In the genomic region with DNA sequence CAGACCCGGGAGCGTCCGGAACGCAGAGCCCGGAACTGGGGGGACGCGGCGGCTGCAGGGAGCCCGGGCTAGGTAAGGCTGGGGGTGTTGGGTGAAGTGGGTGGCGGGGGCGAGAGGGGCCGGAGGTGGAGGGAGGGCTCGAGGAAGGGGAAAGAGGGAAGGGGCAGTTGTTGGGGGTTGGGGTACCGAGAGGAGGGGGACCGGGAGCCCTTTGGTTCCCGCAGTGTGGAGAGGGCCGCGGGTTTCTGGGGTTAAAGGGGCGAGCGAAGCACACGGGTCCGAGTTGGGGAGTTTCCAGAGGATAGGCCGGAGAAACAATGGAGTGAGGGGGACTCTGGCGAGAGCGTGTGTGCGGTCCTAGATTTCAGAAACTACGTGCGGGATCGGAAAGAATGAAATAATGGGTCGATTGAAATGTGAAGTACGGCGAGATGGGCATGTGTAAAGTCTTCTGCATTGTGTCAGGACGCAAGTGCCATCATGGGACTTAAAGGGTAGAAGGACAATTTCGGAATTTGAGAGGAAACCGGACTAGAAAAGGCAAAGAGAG, we compare ENCODE assay signal across 9 mouse cellular contexts. TPM values are rescaled to one million over a fixed set of nuclear protein-coding genes. Genes with fewer than 3 reads are reported as not detected.
DNase-seq lines count a peak whose midpoint lies in the region; ATAC-seq and TF ChIP-seq lines count a peak whose summit lies in the region.
"Had no signal": no experiment of that assay in that cellular context is flagged by ENCODE, and none has a peak within 500 bp of the region (broad histone marks: within the 10 kb centered on the region; RNA-seq: fewer than 3 reads in every experiment).

No protein-coding gene starts in this region.

- intact Hi-C loops in gastrocnemius, adult 2 months (cut with DNase I) = no loop called here
- intact Hi-C loops in gastrocnemius, postnatal 14 days (cut with DNase I; ENCODE audit: low total_unique reads) = no loop called here

- H3K9ac ChIP-seq in hindbrain, embryonic 15.5 days = peak overlapping the region; percentile 62
- peak overlapping the region; percentile 88 for H3K9ac ChIP-seq in midbrain, embryonic 16.5 days (ENCODE audit: low read depth, low read length)

- peaks cover 36% of the 10 kb centered on the region for H3K4me1 ChIP-seq in hindbrain, embryonic 15.5 days (replicated peaks)
- H3K4me1 ChIP-seq in midbrain, embryonic 16.5 days (ENCODE audit: control insufficient read depth, insufficient read depth, low read length) = peaks cover 26% of the 10 kb centered on the region

- TF ChIP-seq CTCF in gastrocnemius, adult 2 months (IDR thresholded peaks at IDR 0.05) = no peak

- ATAC-seq in hindbrain, embryonic 15.5 days (ENCODE audit: low FRiP score, low read depth) = peak; percentile 31; the same call in 1 of the 2 replicates
- peak; percentile 76 for ATAC-seq in midbrain, embryonic 16.5 days

- 0% methylated on average over 34 of the region's 35 CpGs for WGBS in hindbrain, embryonic 15.5 days
- WGBS in midbrain, embryonic 16.5 days = under 1% methylated on average over 32 of the region's 35 CpGs

- no peak for DNase-seq in gastrocnemius, adult 2 months
- DNase-seq in gastrocnemius, adult 8-10 months (ENCODE audit: low spot score in 2 of 2) = no peak
- DNase-seq in urinary bladder, adult 2 months (ENCODE audit: low spot score) = peak; percentile 24
- no peak for DNase-seq in urinary bladder, postnatal 14 days (ENCODE audit: low spot score)
- DNase-seq in gastrocnemius, postnatal 14 days = no peak
- DNase-seq in ovary, adult 18-20 months (ENCODE audit: low spot score) = no peak

- H3K4me3 ChIP-seq in gastrocnemius, adult 2 months = peak overlapping the region; percentile 78
- H3K4me3 ChIP-seq in hindbrain, embryonic 15.5 days = peak overlapping the region; percentile 85
- peak overlapping the region; percentile 62 for H3K4me3 ChIP-seq in midbrain, embryonic 16.5 days (ENCODE audit: low read depth, low read length)

- peak overlapping the region; percentile 95 for H3K27ac ChIP-seq in gastrocnemius, adult 2 months
- H3K27ac ChIP-seq in hindbrain, embryonic 15.5 days (replicated peaks) = peak overlapping the region; percentile 96
- H3K27ac ChIP-seq in midbrain, embryonic 16.5 days (ENCODE audit: low read length) = peak overlapping the region; percentile 86

- peak overlapping the region; percentile 86 for H3K4me2 ChIP-seq in hindbrain, embryonic 15.5 days
- H3K4me2 ChIP-seq in midbrain, embryonic 16.5 days (ENCODE audit: low read length) = peak overlapping the region; percentile 83

- no peaks in the 10 kb centered on the region for H3K27me3 ChIP-seq in hindbrain, embryonic 15.5 days
- no peaks in the 10 kb centered on the region for H3K27me3 ChIP-seq in midbrain, embryonic 16.5 days (ENCODE audit: control insufficient read depth, insufficient read depth, low read depth, low read length)

- no peaks in the 10 kb centered on the region for H3K36me3 ChIP-seq in hindbrain, embryonic 15.5 days
- no peaks in the 10 kb centered on the region for H3K36me3 ChIP-seq in midbrain, embryonic 16.5 days (ENCODE audit: control insufficient read depth, insufficient read depth, low read length)

- H3K9me3 ChIP-seq in hindbrain, embryonic 15.5 days = no peaks in the 10 kb centered on the region
- H3K9me3 ChIP-seq in midbrain, embryonic 16.5 days (replicated peaks; ENCODE audit: control insufficient read depth, low read length, poor library complexity, severe bottlenecking) = no peaks in the 10 kb centered on the region

RNA-seq across cellular contexts. Expression of a gene that starts 1.2 kb away (rescaled TPM):
- 1 to 10 TPM; 3.7 to 4.3 TPM for total RNA-seq in gastrocnemius, adult 2 months (2021)
- total RNA-seq in gastrocnemius, adult 8-10 months (2022) = 1 to 10 TPM; 3.0 to 5.4 (median 4.1) TPM
- polyA plus RNA-seq in urinary bladder, adult 2 months (2012; rRNA removed) = 14.2 and 14.3 TPM in 2 replicates
- polyA plus RNA-seq in hindbrain, embryonic 15.5 days (2015; fragmentation: Nextera tagmentation; extraction: Ambion mirVana) = 32.3 and 34.9 TPM in 2 replicates
- 28.0 and 32.2 TPM in 2 replicates for polyA plus RNA-seq in midbrain, embryonic 16.5 days (2015; fragmentation: Nextera tagmentation; extraction: Ambion mirVana)
- total RNA-seq in gastrocnemius, postnatal 14 days (2021) = 1 to 10 TPM; 7.1 to 8.7 TPM

RNA-seq across cellular contexts. Expression of a gene that starts 33.9 kb away (rescaled TPM):
- not detected for total RNA-seq in gastrocnemius, adult 2 months (2021)
- under 1 TPM in 1 of 4 experiments, not detected in 3; 0.24 TPM for total RNA-seq in gastrocnemius, adult 8-10 months (2022)
- polyA plus RNA-seq in urinary bladder, adult 2 months (2012; rRNA removed) = 0.10 TPM in 1 of 2 replicates, not detected in the other
- 1.1 and 1.3 TPM in 2 replicates for polyA plus RNA-seq in hindbrain, embryonic 15.5 days (2015; fragmentation: Nextera tagmentation; extraction: Ambion mirVana)
- polyA plus RNA-seq in midbrain, embryonic 16.5 days (2015; fragmentation: Nextera tagmentation; extraction: Ambion mirVana) = 0.75 and 1.3 TPM in 2 replicates
- under 1 TPM in 1 of 2 experiments, not detected in 1; 0.12 TPM for total RNA-seq in gastrocnemius, postnatal 14 days (2021)

RNA-seq across cellular contexts. Expression of a gene that starts 39.3 kb away (rescaled TPM):
- not detected for total RNA-seq in gastrocnemius, adult 2 months (2021)
- not detected for total RNA-seq in gastrocnemius, adult 8-10 months (2022)
- polyA plus RNA-seq in urinary bladder, adult 2 months (2012; rRNA removed) = not detected in 2 replicates
- polyA plus RNA-seq in hindbrain, embryonic 15.5 days (2015; fragmentation: Nextera tagmentation; extraction: Ambion mirVana) = 6.4 and 7.8 TPM in 2 replicates
- polyA plus RNA-seq in midbrain, embryonic 16.5 days (2015; fragmentation: Nextera tagmentation; extraction: Ambion mirVana) = 7.2 and 7.8 TPM in 2 replicates
- not detected for total RNA-seq in gastrocnemius, postnatal 14 days (2021)
- polyA plus RNA-seq: large intestine, adult 2 months had no signal

RNA-seq across cellular contexts. Expression of a gene that starts 52.5 kb away (rescaled TPM):
- total RNA-seq in gastrocnemius, adult 2 months (2021) = not detected
- total RNA-seq in gastrocnemius, adult 8-10 months (2022) = not detected
- 0.78 and 1.5 TPM in 2 replicates for polyA plus RNA-seq in urinary bladder, adult 2 months (2012; rRNA removed)
- 8.5 and 10.1 TPM in 2 replicates for polyA plus RNA-seq in hindbrain, embryonic 15.5 days (2015; fragmentation: Nextera tagmentation; extraction: Ambion mirVana)
- 3.2 and 4.9 TPM in 2 replicates for polyA plus RNA-seq in midbrain, embryonic 16.5 days (2015; fragmentation: Nextera tagmentation; extraction: Ambion mirVana)
- total RNA-seq in gastrocnemius, postnatal 14 days (2021) = 1 to 10 TPM; 1.4 to 1.8 TPM
